Mouse (Mus musculus) embryonic facial prominence, embryonic 15.5 days (tissue): ENCODE measurements around the gene Ccl7. TPM values are rescaled to one million over a fixed set of nuclear protein-coding genes. Genes with fewer than 3 reads are reported as not detected.

ENCODE experiments used
- ATAC-seq: fragments of 200-750 bp; cut with Nextera tagmentation; 2 replicates; pipeline ENCODE4 v1.8.0; 2017; ENCODE audit warnings: low read depth, moderate TSS enrichment; ENCODE audit not compliant: insufficient number of reproducible peaks, low FRiP score, low TSS enrichment
- H3K27ac ChIP-seq: fragments of 300-500 bp; sonication (generic); replicated peaks from 2 replicates; pipeline ENCODE4 v1.5.1; 2015; ENCODE audit warnings: mild to moderate bottlenecking, inconsistent platforms
- H3K27me3 ChIP-seq: fragments of 300-500 bp; sonication (generic); 2 replicates; pipeline ENCODE4 v1.6.1; 2015; ENCODE audit warnings: inconsistent platforms
- H3K36me3 ChIP-seq: fragments of 300-500 bp; sonication (generic); 2 replicates; pipeline ENCODE4 v1.6.1; 2015; ENCODE audit warnings: mild to moderate bottlenecking, inconsistent platforms
- H3K4me1 ChIP-seq: fragments of 300-500 bp; sonication (generic); 2 replicates; pipeline ENCODE4 v1.6.1; 2015; ENCODE audit warnings: inconsistent platforms
- H3K4me2 ChIP-seq: fragments of 300-500 bp; sonication (generic); replicated peaks from 2 replicates; pipeline ENCODE4 v1.6.1; 2015; ENCODE audit warnings: mild to moderate bottlenecking, inconsistent platforms
- H3K4me3 ChIP-seq: fragments of 300-500 bp; sonication (generic); replicated peaks from 2 replicates; pipeline ENCODE4 v1.5.1; 2015; ENCODE audit warnings: mild to moderate bottlenecking, inconsistent platforms
- H3K9ac ChIP-seq: fragments of 300-500 bp; sonication (generic); 2 replicates; pipeline ENCODE4 v1.6.1; 2015; ENCODE audit warnings: inconsistent platforms
- H3K9me3 ChIP-seq: fragments of 300-500 bp; sonication (generic); replicated peaks from 2 replicates; pipeline ENCODE4 v1.6.1; 2016; ENCODE audit warnings: inconsistent platforms
- WGBS: fragments of 180-500 bp; shearing (Covaris S2); methylation state at CpG from one replicate; pipeline ENCODE4 v1.1.7; 2015; 5-methylcytosine and 5-hydroxymethylcytosine counted together
- polyA plus RNA-seq: library from polyadenylated mRNA; unstranded; fragments of >200 nt; fragmentation: Nextera tagmentation; extraction: Ambion mirVana; gene quantifications from 2 replicates; pipeline ENCODE4 v1.2.1, GENCODE M21; 2015

The Ccl7 gene
- polyA plus RNA-seq, 1 experiment from 2014 or later, result 4.1 TPM

DNA sequence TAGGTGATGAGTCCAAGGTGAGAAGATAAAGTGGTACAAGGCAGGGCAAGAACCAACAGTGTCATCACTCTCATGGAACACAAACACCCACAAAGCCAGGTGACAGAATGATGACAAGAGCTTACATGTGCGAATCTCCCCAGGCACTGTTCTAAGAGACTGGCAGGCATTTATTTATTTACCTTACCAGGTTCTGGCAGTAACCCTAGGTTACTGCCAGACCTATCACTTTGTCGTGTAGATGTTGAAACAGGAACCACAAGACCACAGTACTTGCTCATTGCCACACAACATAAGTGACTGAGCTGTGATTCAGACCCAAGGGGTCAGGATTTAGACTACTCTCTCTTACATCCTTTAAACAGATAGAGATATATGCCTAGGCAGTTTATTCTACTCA, 30.4 kb upstream of the Ccl7 start:
- H3K4me1 ChIP-seq, result 0 out of 2 replicates have a peak, but pooled peaks cover 14% of the 10 kb centered on the region
- WGBS, result 58% methylated on average over 2 of the region's 2 CpGs
- no peak overlapping the region for H3K9ac ChIP-seq
- H3K27ac ChIP-seq, result no peak overlapping the region
- no peaks in the 10 kb centered on the region for H3K9me3 ChIP-seq
- H3K36me3 ChIP-seq, result no peaks in the 10 kb centered on the region
- ATAC-seq, result no peak
- H3K27me3 ChIP-seq, result no peaks in the 10 kb centered on the region
- H3K4me3 ChIP-seq, result no peak overlapping the region
- no peak overlapping the region for H3K4me2 ChIP-seq

DNA sequence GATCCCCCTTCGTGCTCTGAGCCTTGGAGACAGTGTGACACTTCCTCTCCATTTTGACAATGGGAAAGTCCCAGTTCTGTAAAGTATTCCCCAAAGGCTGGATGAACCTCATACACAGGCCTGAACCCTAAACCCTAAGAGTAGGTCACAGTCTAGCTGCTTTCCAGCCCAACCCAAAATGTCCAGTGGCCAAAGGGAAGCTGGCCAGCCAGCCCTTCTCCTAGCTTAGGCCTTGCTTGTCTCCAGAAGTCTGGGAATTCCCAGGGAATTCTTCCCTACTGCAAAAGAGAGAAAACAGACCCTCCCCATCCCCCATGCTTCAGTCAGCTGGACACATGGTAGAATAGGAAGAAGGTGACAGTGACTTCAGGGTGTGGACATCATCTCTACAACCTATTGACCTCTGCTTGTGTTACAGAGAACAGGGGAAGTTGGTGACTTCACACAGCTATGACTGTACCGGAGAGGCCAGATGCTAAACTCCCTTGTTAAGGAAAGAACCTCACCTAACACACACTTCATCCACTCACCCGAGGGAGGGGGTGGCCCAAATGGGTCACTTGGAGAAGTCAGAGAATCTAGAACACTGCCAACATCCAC, 29.2 kb upstream of the Ccl7 start:
- Histone ChIP-seq H3K9me3 (no peaks in the 10 kb centered on the region), H3K27me3 (no peaks in the 10 kb centered on the region), H3K4me2 (no peak overlapping the region), H3K4me1 (0 out of 2 replicates have a peak, but pooled peaks cover 9% of the 10 kb centered on the region), H3K36me3 (no peaks in the 10 kb centered on the region), H3K9ac (no peak overlapping the region), H3K27ac (no peak overlapping the region), H3K4me3 (no peak overlapping the region)
- WGBS, result 79% methylated on average over 3 of the region's 3 CpGs
- no peak for ATAC-seq

DNA sequence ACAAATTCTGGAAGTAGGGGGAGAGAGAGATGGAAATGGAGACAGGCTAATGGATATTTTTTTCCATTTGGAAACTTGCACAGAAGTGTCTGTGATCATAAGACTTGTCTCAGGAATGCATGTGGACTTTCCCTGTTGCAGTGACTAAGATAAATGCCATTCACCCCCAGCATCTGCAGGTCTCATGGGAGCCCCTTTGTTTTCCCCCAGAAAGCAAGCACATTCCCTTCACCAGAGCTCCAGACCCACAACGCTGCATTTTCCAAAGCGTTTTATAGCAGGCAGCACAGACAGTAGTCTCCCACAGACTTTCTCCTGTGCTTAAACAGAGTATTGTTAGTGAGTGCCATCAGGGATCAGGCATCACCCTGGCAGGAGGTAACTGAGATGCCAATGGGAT, 26.1 kb upstream of the Ccl7 start:
- H3K4me3 ChIP-seq, result no peak overlapping the region
- WGBS, result 41% methylated on average over 2 of the region's 2 CpGs
- ATAC-seq, result no peak
- no peaks in the 10 kb centered on the region for H3K36me3 ChIP-seq
- no peaks in the 10 kb centered on the region for H3K4me1 ChIP-seq
- H3K4me2 ChIP-seq, result no peak overlapping the region
- H3K9ac ChIP-seq, result no peak overlapping the region
- H3K27me3 ChIP-seq, result no peaks in the 10 kb centered on the region
- no peaks in the 10 kb centered on the region for H3K9me3 ChIP-seq
- no peak overlapping the region for H3K27ac ChIP-seq

DNA sequence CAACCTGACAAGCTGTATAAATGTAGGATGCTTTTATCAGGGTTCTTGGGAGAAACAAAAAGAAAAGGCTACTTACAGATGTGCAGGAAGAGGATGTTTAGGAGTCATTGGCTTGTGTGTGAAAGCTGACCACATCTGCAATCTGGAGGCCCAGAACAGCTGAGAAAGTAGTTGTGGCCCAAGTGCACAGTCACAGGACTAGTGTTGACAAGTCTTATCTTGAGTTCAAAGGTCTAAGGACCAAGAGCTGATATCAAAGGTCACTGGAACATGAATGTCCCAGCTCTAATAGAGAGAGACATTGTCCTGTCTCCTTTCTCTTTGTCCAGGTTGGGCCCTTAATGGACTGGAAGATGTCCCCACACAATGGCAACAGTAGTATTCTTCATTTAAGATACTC, 25.7 kb upstream of the Ccl7 start:
- H3K36me3 ChIP-seq, result no peaks in the 10 kb centered on the region
- ATAC-seq, result no peak
- no peak overlapping the region for H3K4me3 ChIP-seq
- no peak overlapping the region for H3K27ac ChIP-seq
- H3K27me3 ChIP-seq, result no peaks in the 10 kb centered on the region
- H3K9me3 ChIP-seq, result no peaks in the 10 kb centered on the region
- no peak overlapping the region for H3K4me2 ChIP-seq
- H3K4me1 ChIP-seq, result no peaks in the 10 kb centered on the region
- no peak overlapping the region for H3K9ac ChIP-seq

DNA sequence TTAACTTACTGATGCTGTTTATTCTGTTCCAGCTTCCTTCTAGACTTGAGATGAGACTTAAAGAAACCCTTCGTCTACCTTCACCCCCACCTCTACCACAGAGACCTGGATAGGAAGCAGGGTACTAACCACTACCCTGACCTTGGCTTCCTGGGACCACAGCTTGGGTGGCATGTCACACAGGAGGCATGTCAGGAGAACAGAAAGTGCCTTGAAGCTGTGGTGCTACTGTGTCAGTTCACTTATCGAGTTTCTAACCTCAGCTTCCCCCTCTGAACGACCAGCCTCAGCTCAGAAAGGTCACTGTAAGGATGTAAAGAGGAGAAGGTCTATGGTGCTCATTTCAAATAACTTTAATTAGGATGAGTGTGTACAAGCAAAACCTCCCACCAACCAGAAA, 24.1 kb upstream of the Ccl7 start:
- Histone ChIP-seq H3K9ac (no peak overlapping the region), H3K27me3 (no peaks in the 10 kb centered on the region), H3K27ac (no peak overlapping the region), H3K4me3 (no peak overlapping the region), H3K9me3 (no peaks in the 10 kb centered on the region), H3K4me2 (no peak overlapping the region), H3K4me1 (no peaks in the 10 kb centered on the region), H3K36me3 (no peaks in the 10 kb centered on the region)
- whole genome bisulfite sequencing, result 65% methylated on average over 3 of the region's 3 CpGs
- no peak for ATAC-seq

DNA sequence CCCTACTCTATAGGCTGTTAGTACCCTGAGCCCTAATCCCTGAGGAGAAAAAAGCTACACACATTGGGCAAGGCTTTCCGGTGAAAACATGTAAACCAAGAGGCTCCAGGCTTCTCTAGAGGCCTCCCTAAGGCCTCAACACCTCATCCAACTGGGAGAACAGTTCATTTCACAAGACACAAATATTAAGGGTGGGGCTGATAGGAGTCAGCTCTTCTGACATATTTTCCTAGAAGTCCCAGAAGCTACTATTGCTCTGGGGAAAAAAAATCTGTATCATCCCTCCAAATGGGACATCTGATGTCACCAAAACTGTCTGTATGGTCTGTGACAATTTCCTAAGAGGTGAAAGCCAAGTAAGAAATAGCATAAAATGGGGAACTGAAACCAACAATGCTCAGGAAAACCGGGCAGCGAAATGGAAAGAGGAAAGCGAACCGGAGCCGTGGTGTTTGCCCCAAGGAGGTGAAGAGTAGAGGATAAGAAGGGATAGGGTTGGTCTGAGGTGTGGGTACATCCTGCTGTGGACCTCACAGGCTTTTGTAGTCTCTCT, 22.9 kb upstream of the Ccl7 start:
- Histone ChIP-seq H3K4me2 (no peak overlapping the region), H3K27me3 (no peaks in the 10 kb centered on the region), H3K27ac (no peak overlapping the region), H3K4me3 (no peak overlapping the region), H3K9me3 (no peaks in the 10 kb centered on the region), H3K36me3 (no peaks in the 10 kb centered on the region), H3K4me1 (no peaks in the 10 kb centered on the region), H3K9ac (no peak overlapping the region)
- WGBS, result 88% methylated on average over 6 of the region's 6 CpGs
- no peak for ATAC-seq

DNA sequence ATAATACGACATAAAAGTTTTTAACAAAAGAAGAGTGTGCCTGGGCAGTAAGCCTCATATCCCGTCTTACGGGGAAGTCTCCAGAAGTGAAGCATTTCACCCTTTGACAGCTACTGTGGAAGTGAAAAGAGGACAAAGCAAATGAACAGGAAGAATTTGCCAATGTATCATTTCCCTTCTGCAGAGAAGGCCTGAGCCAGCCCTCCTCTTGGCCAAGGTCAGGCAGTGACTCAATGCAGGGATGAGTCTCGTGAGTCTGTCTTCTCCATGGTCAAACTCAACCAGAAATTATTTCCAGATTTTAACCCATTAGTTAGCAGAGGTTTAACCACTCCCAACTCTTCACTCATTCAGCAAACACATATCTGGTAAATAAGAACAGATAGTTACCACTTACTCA, 21.7 kb upstream of the Ccl7 start:
- no peaks in the 10 kb centered on the region for H3K36me3 ChIP-seq
- no peak for ATAC-seq
- no peak overlapping the region for H3K27ac ChIP-seq
- H3K9me3 ChIP-seq, result no peaks in the 10 kb centered on the region
- H3K4me2 ChIP-seq, result no peak overlapping the region
- H3K4me1 ChIP-seq, result no peaks in the 10 kb centered on the region
- WGBS, result 66% methylated on average over 4 of the region's 4 CpGs
- no peaks in the 10 kb centered on the region for H3K27me3 ChIP-seq
- H3K4me3 ChIP-seq, result no peak overlapping the region
- H3K9ac ChIP-seq, result no peak overlapping the region

DNA sequence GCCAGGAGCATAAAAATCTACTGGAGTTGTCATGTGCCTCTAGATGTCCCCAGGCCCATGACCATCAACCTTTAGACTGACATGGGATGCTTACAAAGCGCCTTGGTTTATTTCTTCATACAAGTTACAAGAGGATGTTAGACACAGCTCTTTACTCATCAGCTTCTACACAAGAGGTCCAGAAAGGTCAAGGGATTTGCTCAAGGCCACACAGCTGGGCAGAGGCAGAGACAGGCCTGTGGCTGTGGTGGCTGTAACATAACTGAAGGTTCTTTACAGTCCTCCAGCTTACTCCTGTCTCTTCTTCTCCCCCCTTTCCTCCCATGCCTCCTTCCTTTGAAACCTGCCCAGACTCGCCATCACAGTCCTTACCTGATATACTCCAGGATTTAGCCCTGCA, 15.3 kb upstream of the Ccl7 start:
- Histone ChIP-seq H3K9me3 (no peaks in the 10 kb centered on the region), H3K4me1 (peaks cover 16% of the 10 kb centered on the region; the same call in 1 of the 2 replicates), H3K27ac (no peak overlapping the region), H3K27me3 (no peaks in the 10 kb centered on the region), H3K4me2 (no peak overlapping the region), H3K36me3 (no peaks in the 10 kb centered on the region), H3K4me3 (no peak overlapping the region), H3K9ac (no peak overlapping the region)
- ATAC-seq, result no peak
- WGBS, result 77% methylated on average over 2 of the region's 2 CpGs

DNA sequence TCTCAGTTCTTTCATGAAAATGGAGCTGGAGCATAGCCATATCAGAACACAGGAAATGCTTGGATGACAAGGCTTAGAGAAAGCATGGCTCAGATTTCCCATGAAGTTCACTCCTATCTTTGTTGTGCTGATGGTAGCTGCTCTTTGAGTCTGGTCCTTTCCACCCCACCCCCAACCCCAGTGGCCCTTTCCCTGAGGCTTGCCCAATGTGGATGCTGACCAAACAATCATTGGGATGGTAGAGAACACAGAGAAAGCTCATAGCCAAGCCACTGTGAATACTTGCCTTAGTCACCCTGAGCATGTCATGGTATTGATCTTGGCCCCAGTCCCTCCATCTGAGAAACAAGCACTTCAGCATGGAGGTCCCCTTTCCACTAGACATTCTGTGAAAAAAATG, 13.4 kb upstream of the Ccl7 start:
- Histone ChIP-seq H3K27ac (peak overlapping the region; percentile 49; the same call in 1 of the 2 replicates), H3K36me3 (no peaks in the 10 kb centered on the region), H3K9ac (no peak overlapping the region), H3K4me1 (peaks cover 21% of the 10 kb centered on the region), H3K4me3 (no peak overlapping the region), H3K27me3 (no peaks in the 10 kb centered on the region), H3K4me2 (no peak overlapping the region), H3K9me3 (no peaks in the 10 kb centered on the region)
- no peak for ATAC-seq

DNA sequence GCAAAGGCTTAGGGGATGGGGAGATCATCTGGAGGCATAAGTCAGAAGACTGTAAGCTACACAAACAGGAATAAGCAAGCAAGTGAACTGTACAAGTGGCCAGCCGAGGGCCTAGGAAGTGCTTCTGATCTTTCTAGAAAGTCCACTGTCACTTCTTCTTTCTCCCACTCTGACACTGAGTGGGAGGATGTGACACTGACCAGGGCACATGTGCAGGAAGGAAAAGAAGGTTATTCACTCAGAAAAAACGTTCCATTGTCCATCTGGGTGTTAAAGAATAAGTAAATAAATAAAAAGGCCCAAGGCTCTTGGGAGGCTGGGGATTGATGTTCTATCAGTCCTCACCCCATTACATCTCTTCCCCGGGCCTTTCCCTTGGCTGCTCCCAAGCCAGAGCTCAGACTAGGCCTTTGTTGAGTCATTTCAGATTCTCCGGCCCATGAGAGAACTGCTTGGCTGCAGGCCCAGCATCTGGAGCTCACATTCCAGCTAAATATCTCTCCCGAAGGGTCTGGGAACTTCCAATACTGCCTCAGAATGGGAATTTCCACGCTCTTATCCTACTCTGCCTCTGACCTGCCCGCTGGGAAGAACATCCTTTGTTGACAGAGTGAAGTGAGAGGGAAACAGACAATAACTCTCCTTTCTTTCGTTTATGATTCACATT, 12.7 kb upstream of the Ccl7 start:
- Histone ChIP-seq H3K27ac (peak overlapping the region; percentile 49), H3K4me3 (no peak overlapping the region), H3K36me3 (no peaks in the 10 kb centered on the region), H3K9ac (no peak overlapping the region), H3K4me2 (no peak overlapping the region), H3K9me3 (no peaks in the 10 kb centered on the region), H3K4me1 (peaks cover 21% of the 10 kb centered on the region), H3K27me3 (no peaks in the 10 kb centered on the region; the same call in 1 of the 2 replicates)
- peak; percentile 59; the same call in 1 of the 2 replicates for ATAC-seq
- WGBS, result 29% methylated on average over 8 of the region's 8 CpGs

DNA sequence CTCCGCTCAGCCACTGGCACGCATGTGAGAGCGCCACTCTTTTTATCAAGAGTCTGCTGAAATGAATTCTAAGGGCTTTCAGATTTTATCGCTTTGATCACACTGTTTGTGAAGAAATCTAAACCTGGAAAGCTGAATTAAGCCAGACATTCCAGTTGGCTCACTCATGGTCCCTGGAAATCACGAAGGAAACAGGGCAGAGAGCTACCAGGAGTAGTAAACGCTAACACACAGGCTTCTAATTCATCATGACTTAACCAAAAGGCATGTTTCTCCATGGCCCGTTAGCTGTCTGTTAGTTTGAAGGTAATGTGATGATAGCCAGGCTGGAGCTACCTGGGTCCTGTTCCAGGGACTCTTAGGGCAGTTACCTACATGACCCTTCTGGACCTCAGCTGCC, 11.1 kb upstream of the Ccl7 start:
- Histone ChIP-seq H3K27me3 (no peaks in the 10 kb centered on the region; the same call in 1 of the 2 replicates), H3K4me1 (peaks cover 21% of the 10 kb centered on the region), H3K27ac (no peak overlapping the region), H3K9me3 (no peaks in the 10 kb centered on the region), H3K4me3 (no peak overlapping the region), H3K4me2 (no peak overlapping the region), H3K9ac (no peak overlapping the region), H3K36me3 (no peaks in the 10 kb centered on the region)
- ATAC-seq, result no peak
- 75% methylated on average over 7 of the region's 7 CpGs for WGBS

DNA sequence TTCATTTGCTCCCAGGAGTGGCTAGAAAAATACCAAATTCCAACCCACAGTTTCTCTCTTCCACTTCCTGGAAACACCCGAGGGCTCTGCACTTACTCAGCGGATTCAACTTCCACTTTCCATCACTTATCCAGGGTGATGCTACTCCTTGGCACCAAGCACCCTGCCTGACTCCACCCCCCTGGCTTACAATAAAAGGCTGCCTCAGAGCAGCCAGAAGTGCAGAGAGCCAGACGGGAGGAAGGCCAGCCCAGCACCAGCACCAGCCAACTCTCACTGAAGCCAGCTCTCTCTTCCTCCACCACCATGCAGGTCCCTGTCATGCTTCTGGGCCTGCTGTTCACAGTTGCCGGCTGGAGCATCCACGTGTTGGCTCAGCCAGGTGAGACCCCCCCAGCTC, 10.2 kb upstream of the Ccl7 start, which contains the start of gene Ccl2:
Gene Ccl2 (plus strand): TSS at position 216 of the 400 bp plus-strand sequence.
- no peak within 1 kb of the TSS for H3K27ac ChIP-seq
- peaks cover 21% of the 10 kb centered on the region for H3K4me1 ChIP-seq
- H3K36me3 ChIP-seq, result no peaks in the 10 kb centered on the region
- H3K27me3 ChIP-seq, result peaks cover 3% of the 10 kb centered on the region; the same call in 1 of the 2 replicates
- no peaks in the 10 kb centered on the region for H3K9me3 ChIP-seq
- peak; percentile 72 for ATAC-seq
- WGBS, result 20% methylated on average over 5 of the region's 5 CpGs
- no peak within 1 kb of the TSS for H3K4me3 ChIP-seq
- H3K9ac ChIP-seq, result no peak within 1 kb of the TSS
- H3K4me2 ChIP-seq, result no peak within 1 kb of the TSS
